Mouse (Mus musculus) intestine, embryonic 16.5 days (tissue): ENCODE measurements around the gene Spry1. TPM values are rescaled to one million over a fixed set of nuclear protein-coding genes. Genes with fewer than 3 reads are reported as not detected.
A peak's percentile ranks its signal among the peaks of the same experiment; 100 is the strongest.

Experiments used
- ATAC-seq: fragments of 200-750 bp; cut with Nextera tagmentation; 2 replicates; pipeline ENCODE4 v1.8.0; 2017; ENCODE audit warnings: moderate TSS enrichment, moderate library complexity
- H3K27ac ChIP-seq: fragments of 300-500 bp; sonication (generic); 2 replicates; pipeline ENCODE4 v1.5.1; 2014; ENCODE audit warnings: mild to moderate bottlenecking, low read length
- H3K27me3 ChIP-seq: fragments of 300-500 bp; sonication (generic); replicated peaks from 2 replicates; pipeline ENCODE4 v1.6.1; 2014; ENCODE audit warnings: low read length, control low read depth, mixed read lengths; ENCODE audit not compliant: control insufficient read depth, insufficient read depth
- H3K36me3 ChIP-seq: fragments of 300-500 bp; sonication (generic); 2 replicates; pipeline ENCODE4 v1.6.1; 2014; ENCODE audit warnings: low read length, control low read depth; ENCODE audit not compliant: control insufficient read depth, insufficient read depth
- H3K4me1 ChIP-seq: fragments of 300-500 bp; sonication (generic); 2 replicates; pipeline ENCODE4 v1.6.1; 2014; ENCODE audit warnings: low read length, control low read depth, mixed read lengths; ENCODE audit not compliant: control insufficient read depth, insufficient read depth
- H3K4me2 ChIP-seq: fragments of 300-500 bp; sonication (generic); 2 replicates; pipeline ENCODE4 v1.6.1; 2014; ENCODE audit warnings: low read depth, low read length, control low read depth
- H3K4me3 ChIP-seq: fragments of 300-500 bp; sonication (generic); 2 replicates; pipeline ENCODE4 v1.5.1; 2014; ENCODE audit warnings: mild to moderate bottlenecking, low read length
- H3K9ac ChIP-seq: fragments of 300-500 bp; sonication (generic); 2 replicates; pipeline ENCODE4 v1.6.1; 2014; ENCODE audit warnings: low read depth, low read length
- H3K9me3 ChIP-seq: fragments of 300-500 bp; sonication (generic); 2 replicates; pipeline ENCODE4 v1.6.1; 2016; ENCODE audit warnings: low read length, control low read depth; ENCODE audit not compliant: control insufficient read depth
- WGBS: fragments of 180-500 bp; shearing (Covaris S2); extraction: QIAGEN DNeasy Blood & Tissue Kit; methylation state at CpG from one replicate; pipeline ENCODE4 v1.1.7; 2014; 5-methylcytosine and 5-hydroxymethylcytosine counted together
- polyA plus RNA-seq: library from polyadenylated mRNA; unstranded; fragments of >200 nt; fragmentation: Nextera tagmentation; extraction: Ambion mirVana; gene quantifications from 2 replicates; pipeline ENCODE4 v1.2.1, GENCODE M21; 2015

Spry1 gene
- polyA plus RNA-seq, 1 experiment from 2014 or later = 13.4 TPM

- Histone ChIP-seq H3K4me3 (no peak overlapping the region), H3K27ac (no peak overlapping the region), H3K36me3 (no peaks in the 10 kb centered on the region), H3K4me1 (peaks cover 14% of the 10 kb centered on the region), H3K4me2 (no peak overlapping the region), H3K9me3 (no peaks in the 10 kb centered on the region), H3K9ac (no peak overlapping the region), H3K27me3 (no peaks in the 10 kb centered on the region)
- 51% methylated on average over 6 of the region's 6 CpGs for WGBS
- ATAC-seq = no peak
These were observed 19.9 kb downstream of the Spry1 start for GRCm38 (mm10) chr3:37659621-37660020.

GRCm38 (mm10) chr3:37666291-37667118 is 26.8 kb downstream of the Spry1 start:
- ATAC-seq = peak; percentile 91
- H3K4me2 ChIP-seq = 0 out of 2 replicates have a peak overlapping the region, but pooled peaks have one; percentile 9
- H3K4me1 ChIP-seq = peaks cover 20% of the 10 kb centered on the region
- H3K36me3 ChIP-seq = no peaks in the 10 kb centered on the region
- peaks cover 14% of the 10 kb centered on the region for H3K9me3 ChIP-seq
- peak overlapping the region; percentile 14; the same call in 1 of the 2 replicates for H3K27ac ChIP-seq
- H3K4me3 ChIP-seq = no peak overlapping the region
- H3K9ac ChIP-seq = no peak overlapping the region
- no peaks in the 10 kb centered on the region for H3K27me3 ChIP-seq
- 14% methylated on average over 9 of the region's 9 CpGs for WGBS

- Histone ChIP-seq H3K36me3 (no peaks in the 10 kb centered on the region), H3K4me1 (peaks cover 20% of the 10 kb centered on the region), H3K4me2 (no peak overlapping the region), H3K27ac (no peak overlapping the region), H3K9me3 (peaks cover 14% of the 10 kb centered on the region), H3K9ac (no peak overlapping the region), H3K4me3 (no peak overlapping the region), H3K27me3 (no peaks in the 10 kb centered on the region)
- ATAC-seq = no peak; the same call in none of the 2 replicates
- whole genome bisulfite sequencing = 4% methylated on average over 2 of the region's 2 CpGs
These were observed 27.3 kb downstream of the Spry1 start for GRCm38 (mm10) chr3:37667119-37667467.

DNA sequence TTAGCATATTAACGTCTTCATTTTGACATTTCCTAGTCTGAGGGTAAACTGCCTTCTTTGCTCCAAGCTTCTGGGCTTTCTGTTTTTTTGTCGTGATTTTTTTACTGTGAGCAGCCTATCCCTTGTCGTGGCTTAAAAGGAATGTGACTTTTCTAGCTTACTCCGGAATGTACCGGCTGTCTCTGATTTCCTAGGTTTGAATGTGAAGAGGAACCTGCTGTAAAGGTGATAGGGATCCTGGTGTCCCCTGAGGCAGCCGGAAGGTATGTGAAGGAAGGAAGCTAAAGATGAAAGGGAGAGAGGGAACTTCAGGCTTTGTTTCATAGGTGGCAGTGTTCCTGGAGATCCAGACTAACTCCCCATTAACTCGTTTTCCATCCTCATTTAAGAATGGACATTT is 28.0 kb downstream of the Spry1 start:
- Histone ChIP-seq H3K4me2 (no peak overlapping the region), H3K27ac (0 out of 2 replicates have a peak overlapping the region, but pooled peaks have one; percentile 13), H3K9ac (no peak overlapping the region), H3K36me3 (no peaks in the 10 kb centered on the region), H3K4me3 (no peak overlapping the region), H3K4me1 (peaks cover 22% of the 10 kb centered on the region), H3K27me3 (no peaks in the 10 kb centered on the region), H3K9me3 (peaks cover 14% of the 10 kb centered on the region)
- 36% methylated on average over 7 of the region's 7 CpGs for WGBS
- no peak for ATAC-seq

- no peak overlapping the region for H3K4me2 ChIP-seq
- 91% methylated on average over 12 of the region's 12 CpGs for WGBS
- no peak overlapping the region for H3K9ac ChIP-seq
- H3K9me3 ChIP-seq = peaks cover 14% of the 10 kb centered on the region
- no peak for ATAC-seq
- H3K4me3 ChIP-seq = no peak overlapping the region
- peaks cover 24% of the 10 kb centered on the region for H3K4me1 ChIP-seq
- no peak overlapping the region for H3K27ac ChIP-seq
- no peaks in the 10 kb centered on the region for H3K27me3 ChIP-seq
- H3K36me3 ChIP-seq = no peaks in the 10 kb centered on the region
These were observed 28.9 kb downstream of the Spry1 start for GRCm38 (mm10) chr3:37668652-37669051.

- Histone ChIP-seq H3K36me3 (no peaks in the 10 kb centered on the region), H3K27ac (no peak overlapping the region), H3K9me3 (peaks cover 14% of the 10 kb centered on the region), H3K4me1 (peaks cover 24% of the 10 kb centered on the region), H3K4me3 (no peak overlapping the region), H3K9ac (no peak overlapping the region), H3K27me3 (no peaks in the 10 kb centered on the region), H3K4me2 (no peak overlapping the region)
- no peak for ATAC-seq
- 97% methylated on average over 20 of the region's 20 CpGs for WGBS
These were observed 29.4 kb downstream of the Spry1 start for GRCm38 (mm10) chr3:37669100-37669499.

DNA sequence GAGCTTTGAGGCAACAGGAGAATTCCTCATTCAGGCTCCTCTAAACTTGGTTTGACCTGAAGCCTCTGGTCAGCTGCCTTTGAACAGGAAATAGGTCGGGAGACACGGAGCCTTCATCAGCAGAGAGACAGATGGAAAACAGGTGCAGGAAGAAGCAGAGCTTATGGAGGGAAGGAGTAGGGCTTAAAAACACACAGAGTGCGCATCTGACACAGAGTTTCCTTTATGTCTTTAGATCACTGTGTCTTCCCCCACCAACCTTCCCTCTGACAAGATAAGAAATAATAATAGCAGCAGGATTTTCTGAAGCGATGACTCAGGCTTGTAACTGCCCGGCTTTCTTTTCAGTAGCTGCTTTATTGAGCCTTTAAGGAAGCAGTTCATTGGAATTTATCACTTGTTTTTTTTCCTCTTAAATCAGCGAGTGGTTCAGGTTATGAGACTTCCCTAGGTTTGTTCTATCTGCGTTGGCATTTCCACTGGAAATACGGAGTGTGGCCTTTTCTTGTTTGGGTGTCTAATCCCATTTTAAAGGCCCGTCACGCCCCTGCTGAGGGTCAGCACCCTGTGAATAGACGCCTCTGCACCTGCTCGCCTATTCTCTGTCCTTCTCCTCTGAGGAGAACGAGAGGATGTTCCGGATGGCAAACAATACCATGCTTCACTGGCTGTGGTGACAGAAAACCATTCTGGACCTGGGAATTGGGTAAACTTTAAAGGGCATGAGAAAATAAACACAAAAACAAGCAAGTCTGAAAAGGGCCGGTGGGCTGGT is 32.7 kb downstream of the Spry1 start:
- H3K27me3 ChIP-seq = no peaks in the 10 kb centered on the region
- no peak overlapping the region for H3K4me3 ChIP-seq
- ATAC-seq = peak; percentile 55; the same call in 1 of the 2 replicates
- WGBS = 32% methylated on average over 15 of the region's 15 CpGs
- H3K9me3 ChIP-seq = peaks cover 14% of the 10 kb centered on the region
- H3K9ac ChIP-seq = no peak overlapping the region
- peaks cover 11% of the 10 kb centered on the region for H3K4me1 ChIP-seq
- no peaks in the 10 kb centered on the region for H3K36me3 ChIP-seq
- no peak overlapping the region for H3K4me2 ChIP-seq
- H3K27ac ChIP-seq = no peak overlapping the region

DNA sequence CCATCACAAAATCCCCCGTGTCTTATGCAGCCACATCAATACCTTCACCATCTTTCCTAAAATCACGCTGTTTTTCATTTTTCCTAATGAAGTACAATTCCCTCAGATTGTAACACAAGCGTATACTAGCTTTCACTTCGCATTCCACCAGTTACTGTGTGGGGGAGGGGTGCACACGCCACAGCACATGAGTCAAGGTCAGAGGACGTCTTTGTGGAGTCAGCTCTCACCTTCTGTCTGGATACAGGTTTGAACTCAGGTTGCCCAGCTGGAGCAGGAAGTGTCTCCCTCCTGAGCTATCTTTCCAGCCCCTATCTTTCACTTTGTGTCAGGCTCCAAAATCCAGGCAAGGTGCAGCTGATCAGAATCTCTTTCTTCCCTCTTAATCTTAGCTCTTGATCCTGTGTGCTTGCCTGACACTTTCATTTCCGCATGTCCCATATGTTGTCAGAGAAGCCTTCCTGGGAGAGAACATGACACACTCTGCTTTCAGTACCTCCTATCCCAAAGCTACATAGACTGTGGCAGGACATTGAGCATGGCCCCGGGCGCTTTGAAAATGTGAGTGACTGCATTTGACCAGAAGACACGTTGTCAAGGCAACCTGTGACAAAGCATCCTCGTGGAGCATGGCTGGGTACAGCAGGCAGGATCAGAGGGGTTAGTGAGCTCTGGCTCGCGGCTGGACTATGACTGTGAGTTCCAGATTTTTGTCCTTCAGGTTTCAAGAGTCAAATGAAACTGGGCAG is 33.9 kb downstream of the Spry1 start:
- H3K27ac ChIP-seq = no peak overlapping the region
- H3K27me3 ChIP-seq = no peaks in the 10 kb centered on the region
- ATAC-seq = peak; percentile 39
- H3K4me1 ChIP-seq = peaks cover 7% of the 10 kb centered on the region
- no peak overlapping the region for H3K4me3 ChIP-seq
- no peak overlapping the region for H3K4me2 ChIP-seq
- H3K9me3 ChIP-seq = peaks cover 11% of the 10 kb centered on the region
- no peak overlapping the region for H3K9ac ChIP-seq
- 67% methylated on average over 13 of the region's 13 CpGs for WGBS
- no peaks in the 10 kb centered on the region for H3K36me3 ChIP-seq

GRCm38 (mm10) chr3:37675056-37675525 is 35.3 kb downstream of the Spry1 start:
- Histone ChIP-seq H3K4me2 (no peak overlapping the region), H3K27ac (no peak overlapping the region), H3K27me3 (no peaks in the 10 kb centered on the region), H3K9ac (no peak overlapping the region), H3K36me3 (no peaks in the 10 kb centered on the region), H3K4me1 (peaks cover 7% of the 10 kb centered on the region), H3K9me3 (no peaks in the 10 kb centered on the region), H3K4me3 (no peak overlapping the region)
- ATAC-seq = no peak
- 69% methylated on average over 11 of the region's 11 CpGs for WGBS
